Mouse (Mus musculus) erythroblast, embryonic 14.5 days (primary cell): ENCODE data around the gene P2ry6.

Experiments
- GATA1 ChIP-seq: IDR thresholded peaks from 2 replicates; pipeline ENCODE4 v1.6.1; 2012; ENCODE audit warnings: low read length, inconsistent platforms, mixed read lengths
- TAL1 ChIP-seq: IDR thresholded peaks from 3 replicates; pipeline ENCODE4 v1.6.1; 2012; ENCODE audit warnings: low read length, inconsistent platforms, mixed read lengths

DNA sequence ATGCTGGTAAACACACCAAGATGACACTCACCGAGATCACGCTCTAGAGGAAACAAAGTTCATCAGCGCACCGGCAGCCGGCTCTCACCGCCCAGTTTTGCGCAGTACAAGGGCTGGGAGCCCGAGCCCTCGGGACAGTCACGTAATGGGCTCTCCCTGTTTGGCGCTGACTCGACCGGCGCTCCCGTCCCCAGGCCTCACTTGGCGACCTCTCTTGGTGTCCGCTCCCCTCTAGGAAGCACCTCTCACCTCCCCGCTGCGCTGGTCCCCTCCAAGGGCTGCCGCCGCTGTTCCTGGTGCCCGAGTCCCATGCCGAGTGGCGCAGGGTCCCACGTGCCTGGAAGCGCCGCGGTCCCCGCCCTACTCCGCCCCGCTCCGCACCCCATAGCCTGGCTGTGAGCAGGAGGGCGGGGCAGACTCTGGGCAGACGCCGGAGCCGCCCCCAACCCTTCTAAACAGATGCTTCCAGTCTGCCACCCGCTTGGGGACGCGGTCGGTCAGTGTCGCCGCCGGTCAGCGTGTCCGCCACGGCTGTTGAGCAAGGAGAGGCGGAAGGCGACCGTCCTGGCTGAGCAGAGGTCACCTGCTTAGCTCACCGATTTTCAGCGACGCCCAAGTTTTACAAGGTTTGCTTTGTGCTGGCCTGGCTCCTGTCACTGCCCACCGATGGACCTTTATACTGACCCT is 37.4 kb upstream of the P2ry6 start:
- TF ChIP-seq TAL1 (no peak), GATA1 (no peak)
